Comparison of ENCODE assay signal across 12 mouse cellular contexts in the genomic region with DNA sequence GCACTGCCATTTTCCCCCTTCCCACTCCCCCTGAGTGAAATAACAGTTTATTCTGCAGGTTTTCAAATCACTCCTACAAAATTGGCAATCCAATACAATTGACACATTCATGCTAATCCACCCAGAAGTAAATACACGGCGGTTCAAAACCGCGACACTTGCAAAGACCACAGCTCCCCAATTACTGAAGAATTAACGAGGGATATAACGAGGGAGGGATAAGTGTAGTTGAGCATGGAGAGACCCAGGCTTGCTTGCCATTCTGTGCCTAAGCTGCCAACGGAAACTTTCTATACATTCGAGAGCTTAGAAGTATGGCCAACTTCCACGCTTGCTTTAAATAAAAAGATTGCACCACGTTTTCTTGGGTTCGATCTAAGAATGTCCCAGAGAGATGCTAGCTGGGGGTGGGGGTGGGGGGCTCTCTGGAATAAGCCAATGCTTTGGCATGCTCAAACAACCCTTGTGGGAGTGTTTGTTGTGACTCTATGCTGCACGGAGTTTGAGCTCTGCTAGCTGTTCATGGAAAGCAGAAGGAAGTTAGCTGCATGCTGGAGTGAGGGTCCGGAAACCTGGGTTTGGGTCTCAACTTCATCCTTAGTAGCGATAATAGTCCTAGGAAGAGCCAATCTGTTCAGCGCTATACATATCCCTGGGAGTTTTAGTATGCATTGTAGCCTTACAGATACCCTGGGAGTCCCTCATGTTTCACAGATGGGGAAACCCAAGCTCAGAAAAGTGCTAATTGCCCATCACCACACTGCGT.
"Had no signal": no experiment of that assay in that cellular context is flagged by ENCODE, and none has a peak within 500 bp of the region (broad histone marks: within the 10 kb centered on the region; RNA-seq: fewer than 3 reads in every experiment).

No protein-coding gene starts in this region.

- H3K27me3 ChIP-seq: limb, embryonic 13.5 days; liver, embryonic 15.5 days; neural tube, embryonic 12.5 days had no signal

- H3K9me3 ChIP-seq: limb, embryonic 13.5 days; liver, embryonic 15.5 days; neural tube, embryonic 12.5 days had no signal

- H3K4me2 ChIP-seq: limb, embryonic 13.5 days; liver, embryonic 11.5 days; liver, embryonic 15.5 days; neural tube, embryonic 12.5 days had no signal

- H3K27ac ChIP-seq: layer of hippocampus, adult 2 months; limb, embryonic 13.5 days; liver, embryonic 15.5 days; neural tube, embryonic 12.5 days had no signal

- H3K36me3 ChIP-seq: limb, embryonic 13.5 days; liver, embryonic 15.5 days; neural tube, embryonic 12.5 days had no signal

- H3K4me1 ChIP-seq: limb, embryonic 13.5 days; liver, embryonic 15.5 days; neural tube, embryonic 12.5 days had no signal

- DNase-seq: left cerebral cortex, postnatal 4 days; lung, adult 2 months; lung, postnatal 36 days; midbrain, embryonic 14.5 days; thymus, adult 18-20 months; thymus, postnatal 14 days had no signal

- ATAC-seq: lung, postnatal 0 days had no signal

- H3K4me3 ChIP-seq: layer of hippocampus, adult 2 months; limb, embryonic 13.5 days; liver, embryonic 15.5 days; neural tube, embryonic 12.5 days had no signal

- H3K9ac ChIP-seq: limb, embryonic 13.5 days; liver, embryonic 15.5 days; neural tube, embryonic 12.5 days had no signal
